Mouse (Mus musculus) forebrain, embryonic 11.5 days (tissue): ENCODE results near the gene Tspan13. TPM values are rescaled to one million over a fixed set of nuclear protein-coding genes. Genes with fewer than 3 reads are reported as not detected.

Experiments used
- ATAC-seq: fragments of 200-750 bp; cut with Nextera tagmentation; replicated peaks from 2 replicates; pipeline ENCODE4 v1.8.0; 2017; ENCODE audit warnings: moderate TSS enrichment; ENCODE audit not compliant: low FRiP score
- DNase-seq: peaks from one replicate; pipeline ENCODE4 v3.0.0-alpha.2; 2017; ENCODE audit warnings: low spot score
- H3K27ac ChIP-seq: fragments of 300-500 bp; sonication (generic); 2 replicates; pipeline ENCODE4 v1.5.1; 2014; ENCODE audit warnings: low read depth, low read length
- H3K27me3 ChIP-seq: fragments of 300-500 bp; sonication (generic); 2 replicates; pipeline ENCODE4 v1.6.1; 2014; ENCODE audit warnings: mild to moderate bottlenecking, low read length, mixed read lengths; ENCODE audit not compliant: control insufficient read depth, insufficient read depth
- H3K36me3 ChIP-seq: fragments of 300-500 bp; sonication (generic); 2 replicates; pipeline ENCODE4 v1.6.1; 2014; ENCODE audit warnings: mild to moderate bottlenecking, low read length, moderate library complexity, mixed read lengths; ENCODE audit not compliant: control insufficient read depth, insufficient read depth
- H3K4me1 ChIP-seq: fragments of 300-500 bp; sonication (generic); replicated peaks from 2 replicates; pipeline ENCODE4 v1.6.1; 2014; ENCODE audit warnings: low read length, mixed read lengths; ENCODE audit not compliant: control insufficient read depth, insufficient read depth
- H3K4me2 ChIP-seq: fragments of 300-500 bp; sonication (generic); 2 replicates; pipeline ENCODE4 v1.6.1; 2014; ENCODE audit warnings: low read depth, mild to moderate bottlenecking, low read length, moderate library complexity, mixed read lengths; ENCODE audit not compliant: severe bottlenecking
- H3K4me3 ChIP-seq: fragments of 300-500 bp; sonication (generic); 2 replicates; pipeline ENCODE4 v1.5.1; 2014; ENCODE audit warnings: low read depth, low read length
- H3K9ac ChIP-seq: fragments of 300-500 bp; sonication (generic); 2 replicates; pipeline ENCODE4 v1.6.1; 2014; ENCODE audit warnings: low read length
- H3K9me3 ChIP-seq: fragments of 300-500 bp; sonication (generic); 2 replicates; pipeline ENCODE4 v1.6.1; 2016; ENCODE audit warnings: low read length, mixed read lengths; ENCODE audit not compliant: control insufficient read depth
- WGBS: fragments of 180-500 bp; shearing (Covaris S2); extraction: QIAGEN DNeasy Blood & Tissue Kit; methylation state at CpG from one replicate; pipeline ENCODE4 v1.1.7; 2014; 5-methylcytosine and 5-hydroxymethylcytosine counted together
- polyA plus RNA-seq: library from polyadenylated mRNA; unstranded; fragments of >200 nt; fragmentation: Nextera tagmentation; extraction: Ambion mirVana; gene quantifications from 2 replicates; pipeline ENCODE4 v1.2.1, GENCODE M21; 2014

The Tspan13 gene
- polyA plus RNA-seq, 1 experiment from 2014 or later: 199 TPM

DNA sequence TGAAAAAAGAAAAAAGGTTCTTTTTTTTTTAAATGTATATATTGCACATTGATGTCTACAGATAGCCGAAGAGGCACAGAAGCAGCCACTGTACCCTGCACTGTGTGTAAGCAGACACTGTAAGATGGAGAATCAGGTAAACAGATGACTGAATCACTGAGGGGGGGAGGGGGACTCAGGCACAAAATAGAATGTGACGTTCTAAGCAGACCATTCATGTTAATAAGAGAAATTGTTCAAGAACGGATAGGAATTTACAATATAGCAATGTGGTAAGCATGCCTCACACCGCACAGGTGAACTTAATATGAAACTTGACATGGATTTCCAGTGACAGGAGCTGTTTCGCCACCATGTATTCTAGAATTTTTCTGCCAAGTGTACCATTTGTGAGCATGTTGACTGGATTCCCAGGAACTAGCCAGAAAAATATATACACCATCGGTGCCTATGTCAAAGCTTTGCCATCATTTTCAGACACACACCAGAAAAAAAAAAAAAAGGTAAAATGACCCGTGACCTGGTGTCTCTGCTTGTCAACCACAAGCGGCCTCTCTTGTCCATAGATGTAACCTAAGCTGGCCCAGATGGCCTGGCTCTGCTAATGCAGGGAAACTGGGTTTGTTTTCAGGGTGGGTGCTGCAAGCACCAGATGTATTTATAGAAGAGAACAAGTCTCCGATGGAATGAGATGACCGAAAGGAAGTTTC, 1.6 kb downstream of the Tspan13 start:
- Histone ChIP-seq H3K4me3 (peak overlapping the region; percentile 93), H3K9me3 (no peaks in the 10 kb centered on the region; the same call in 1 of the 2 replicates), H3K4me2 (peak overlapping the region; percentile 59), H3K27me3 (no peaks in the 10 kb centered on the region), H3K9ac (peak overlapping the region; percentile 28; the same call in 1 of the 2 replicates), H3K27ac (no peak overlapping the region), H3K36me3 (no peaks in the 10 kb centered on the region; the same call in 1 of the 2 replicates), H3K4me1 (no peaks in the 10 kb centered on the region; the same call in 1 of the 2 replicates)
- WGBS: 65% methylated on average over 10 of the region's 10 CpGs
- DNase-seq: no peak
- no peak for ATAC-seq

DNA sequence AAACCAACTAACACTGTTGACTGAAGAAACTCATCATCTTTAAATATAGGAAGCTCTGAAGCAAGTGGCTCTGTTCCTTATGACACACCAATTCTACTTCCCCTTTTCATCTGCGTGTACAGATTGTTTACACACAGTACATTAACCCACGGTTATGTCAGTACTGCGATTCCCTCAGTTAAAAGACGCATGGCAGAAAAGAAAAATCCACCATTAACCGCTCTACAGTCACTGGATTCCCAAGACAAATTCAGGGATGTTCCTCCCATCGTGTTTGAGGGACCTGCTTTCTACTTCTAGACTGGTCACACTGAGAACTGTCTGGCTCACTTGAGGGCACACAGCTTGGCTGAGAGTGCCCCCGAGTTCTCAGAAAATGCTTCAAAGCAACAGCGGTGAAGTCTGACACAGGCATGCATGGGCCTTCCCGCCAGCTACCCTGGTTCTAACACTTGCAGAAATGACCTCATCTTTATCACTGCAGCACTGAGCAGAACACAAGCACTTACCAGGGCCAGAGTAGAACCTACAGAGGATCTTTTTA, 2.7 kb downstream of the Tspan13 start:
- no peaks in the 10 kb centered on the region; the same call in 1 of the 2 replicates for H3K36me3 ChIP-seq
- no peak overlapping the region for H3K27ac ChIP-seq
- no peak overlapping the region for H3K4me3 ChIP-seq
- no peaks in the 10 kb centered on the region; the same call in 1 of the 2 replicates for H3K4me1 ChIP-seq
- DNase-seq: no peak
- 85% methylated on average over 9 of the region's 9 CpGs for WGBS
- ATAC-seq: no peak
- 0 out of 2 replicates have a peak overlapping the region, but pooled peaks have one; percentile 8 for H3K4me2 ChIP-seq
- no peaks in the 10 kb centered on the region; the same call in 1 of the 2 replicates for H3K9me3 ChIP-seq
- no peak overlapping the region for H3K9ac ChIP-seq
- no peaks in the 10 kb centered on the region for H3K27me3 ChIP-seq

DNA sequence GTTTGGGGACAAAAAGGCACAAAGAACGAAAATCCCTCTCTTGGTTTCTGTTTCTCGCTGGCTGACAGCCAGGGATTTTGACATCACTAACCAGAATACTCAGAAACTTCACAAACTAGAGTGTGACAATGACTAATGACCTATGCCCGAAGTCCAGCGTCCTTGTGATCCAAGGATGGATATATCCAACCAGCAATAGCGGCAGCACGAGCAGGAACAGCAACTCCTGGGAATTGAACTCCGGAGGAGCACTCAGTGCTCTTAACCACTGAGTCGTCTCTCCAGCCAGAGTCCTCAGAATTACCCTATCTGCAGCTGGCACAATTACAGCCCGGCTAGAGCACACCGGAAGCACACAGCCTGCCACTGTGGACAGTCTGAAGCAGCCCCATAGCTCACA, 5.5 kb downstream of the Tspan13 start:
- H3K4me2 ChIP-seq: no peak overlapping the region
- 95% methylated on average over 10 of the region's 10 CpGs for WGBS
- no peak overlapping the region for H3K9ac ChIP-seq
- no peak for DNase-seq
- no peak for ATAC-seq
- no peaks in the 10 kb centered on the region for H3K27me3 ChIP-seq
- no peak overlapping the region for H3K27ac ChIP-seq
- H3K4me3 ChIP-seq: no peak overlapping the region
- no peaks in the 10 kb centered on the region; the same call in 1 of the 2 replicates for H3K9me3 ChIP-seq
- H3K4me1 ChIP-seq: no peaks in the 10 kb centered on the region; the same call in 1 of the 2 replicates
- no peaks in the 10 kb centered on the region; the same call in 1 of the 2 replicates for H3K36me3 ChIP-seq

DNA sequence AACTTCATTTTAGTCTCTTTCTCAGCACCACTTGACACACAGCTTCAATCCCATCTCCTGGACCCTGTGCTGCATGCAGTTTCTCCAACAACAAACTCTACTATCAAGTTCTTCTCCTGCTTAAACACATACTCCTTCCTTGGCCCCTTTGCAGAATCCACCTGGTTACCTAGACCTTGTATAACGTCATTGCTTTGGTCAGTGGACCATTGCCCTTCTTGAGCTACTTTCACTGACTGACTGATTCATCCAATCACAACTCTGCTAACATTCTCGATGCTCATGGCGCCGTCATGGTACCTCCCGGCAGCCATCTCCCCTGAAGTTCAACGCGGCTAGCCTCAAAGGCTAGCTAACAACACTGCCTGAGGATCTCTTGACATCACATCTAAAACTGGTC, 6.2 kb downstream of the Tspan13 start:
- DNase-seq (no peak), ATAC-seq (no peak)
- H3K36me3 ChIP-seq: no peaks in the 10 kb centered on the region; the same call in 1 of the 2 replicates
- no peak overlapping the region for H3K9ac ChIP-seq
- no peak overlapping the region for H3K4me3 ChIP-seq
- no peak overlapping the region for H3K4me2 ChIP-seq
- no peaks in the 10 kb centered on the region; the same call in 1 of the 2 replicates for H3K4me1 ChIP-seq
- 96% methylated on average over 7 of the region's 7 CpGs for WGBS
- H3K9me3 ChIP-seq: no peaks in the 10 kb centered on the region; the same call in 1 of the 2 replicates
- no peaks in the 10 kb centered on the region for H3K27me3 ChIP-seq
- H3K27ac ChIP-seq: no peak overlapping the region

DNA sequence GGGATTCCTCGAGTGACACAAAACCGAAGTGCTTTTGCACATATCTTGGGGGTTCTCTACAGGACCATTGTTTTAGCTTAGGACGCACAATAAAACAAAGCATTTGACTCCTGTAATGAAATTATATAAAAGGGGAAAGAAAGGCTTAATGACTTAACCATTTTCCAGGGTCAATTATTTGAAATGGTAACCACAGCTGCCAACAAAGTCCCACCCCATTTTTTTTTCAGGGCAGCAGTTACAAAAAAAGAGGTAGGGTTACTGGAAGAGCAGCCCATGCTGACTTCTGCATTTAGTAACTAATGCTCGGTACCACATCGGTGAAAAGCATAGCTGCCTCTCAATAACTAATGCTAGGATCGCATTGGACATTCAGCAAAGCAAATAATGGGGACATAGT, 6.8 kb downstream of the Tspan13 start:
- no peak overlapping the region for H3K4me2 ChIP-seq
- H3K27ac ChIP-seq: no peak overlapping the region
- no peaks in the 10 kb centered on the region for H3K27me3 ChIP-seq
- no peak overlapping the region for H3K4me3 ChIP-seq
- no peak overlapping the region for H3K9ac ChIP-seq
- H3K36me3 ChIP-seq: no peaks in the 10 kb centered on the region; the same call in 1 of the 2 replicates
- ATAC-seq: no peak
- no peaks in the 10 kb centered on the region for H3K4me1 ChIP-seq
- no peak for DNase-seq
- H3K9me3 ChIP-seq: no peaks in the 10 kb centered on the region; the same call in 1 of the 2 replicates
- 95% methylated on average over 6 of the region's 6 CpGs for WGBS

DNA sequence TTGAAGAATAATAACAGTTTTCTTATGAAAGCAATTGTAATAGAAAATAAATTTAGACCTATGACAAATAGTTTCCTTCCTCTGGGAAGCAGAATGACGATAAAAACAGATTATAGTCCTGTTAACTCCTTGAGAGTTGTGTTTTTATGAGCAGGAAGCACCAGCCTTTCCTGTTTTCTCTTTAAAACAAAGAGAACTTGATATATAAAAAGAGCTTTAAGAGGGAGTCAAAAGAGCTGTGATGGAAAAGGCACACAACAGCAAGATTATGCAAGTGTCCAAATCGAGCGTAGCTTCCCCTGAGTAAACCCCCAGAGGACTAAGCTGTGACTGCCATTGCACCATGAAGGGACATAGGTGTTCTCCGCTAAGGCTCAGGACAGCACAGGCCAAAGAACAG, 9.9 kb downstream of the Tspan13 start:
- Histone ChIP-seq H3K36me3 (no peaks in the 10 kb centered on the region; the same call in 1 of the 2 replicates), H3K4me3 (no peak overlapping the region), H3K4me2 (no peak overlapping the region), H3K4me1 (no peaks in the 10 kb centered on the region), H3K27ac (no peak overlapping the region), H3K9me3 (no peaks in the 10 kb centered on the region; the same call in 1 of the 2 replicates), H3K9ac (no peak overlapping the region), H3K27me3 (no peaks in the 10 kb centered on the region)
- no peak for ATAC-seq
- DNase-seq: no peak
- 81% methylated on average over 4 of the region's 4 CpGs for WGBS

DNA sequence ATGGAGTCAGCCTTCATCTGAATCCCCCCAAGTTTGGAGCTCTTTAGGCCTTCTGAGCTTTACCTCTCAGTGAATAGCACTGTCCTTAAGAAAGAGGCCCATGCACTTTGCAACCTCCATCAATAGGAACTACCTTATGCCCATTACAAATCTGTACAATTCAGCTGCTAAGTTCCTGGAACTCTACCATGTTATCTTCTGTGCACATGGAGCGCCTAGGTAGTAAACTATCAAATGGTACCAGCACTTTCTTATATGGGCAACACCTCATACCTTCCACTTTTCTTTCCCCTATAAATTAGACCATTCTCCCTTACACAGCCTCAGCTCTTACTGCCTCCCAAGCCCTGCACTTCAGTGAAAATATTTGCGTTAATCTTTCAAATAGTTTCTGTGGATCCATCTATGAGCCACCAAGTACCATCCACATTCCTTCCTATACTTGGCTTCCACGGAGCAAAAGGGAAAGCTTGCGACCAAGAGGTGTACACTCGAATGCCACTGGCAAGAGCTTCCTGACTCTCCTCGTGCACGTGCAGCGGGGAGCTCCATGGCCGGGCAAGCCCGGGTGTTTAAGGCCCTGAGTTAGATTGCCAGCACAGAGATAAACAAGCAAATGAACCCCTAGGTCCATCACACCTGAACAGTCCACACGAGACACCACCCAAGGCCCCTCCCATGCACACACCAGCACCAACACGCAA, 11.5 kb downstream of the Tspan13 start:
- DNase-seq (no peak), ATAC-seq (no peak)
- no peaks in the 10 kb centered on the region for H3K4me1 ChIP-seq
- no peaks in the 10 kb centered on the region for H3K27me3 ChIP-seq
- no peak overlapping the region for H3K4me3 ChIP-seq
- no peak overlapping the region for H3K4me2 ChIP-seq
- H3K36me3 ChIP-seq: no peaks in the 10 kb centered on the region; the same call in 1 of the 2 replicates
- H3K9me3 ChIP-seq: no peaks in the 10 kb centered on the region; the same call in 1 of the 2 replicates
- H3K27ac ChIP-seq: no peak overlapping the region
- H3K9ac ChIP-seq: no peak overlapping the region
- WGBS: 93% methylated on average over 12 of the region's 12 CpGs

DNA sequence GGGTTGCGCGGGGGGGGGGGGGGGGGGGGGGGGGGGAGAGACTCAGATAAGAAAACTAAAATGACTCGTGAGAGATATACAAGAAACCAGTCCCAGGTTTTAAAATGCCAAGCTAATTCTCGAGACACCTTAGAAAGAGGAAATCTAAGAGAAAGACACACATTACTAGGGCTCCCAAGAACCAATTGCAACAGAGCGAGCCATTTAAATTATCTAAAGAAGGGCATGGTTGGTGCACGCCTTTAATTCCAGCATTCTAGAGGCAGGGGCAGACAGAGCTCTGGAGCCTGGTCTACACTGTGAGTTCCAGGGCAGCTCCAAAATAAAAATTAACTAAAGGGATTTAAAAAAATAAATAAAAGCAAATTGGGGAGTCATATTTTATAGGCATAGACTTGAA, 12.6 kb downstream of the Tspan13 start:
- no peak for ATAC-seq
- Histone ChIP-seq H3K27me3 (no peaks in the 10 kb centered on the region), H3K9me3 (no peaks in the 10 kb centered on the region; the same call in 1 of the 2 replicates), H3K9ac (no peak overlapping the region), H3K4me2 (no peak overlapping the region), H3K27ac (no peak overlapping the region), H3K4me1 (no peaks in the 10 kb centered on the region), H3K4me3 (no peak overlapping the region), H3K36me3 (no peaks in the 10 kb centered on the region; the same call in 1 of the 2 replicates)
- WGBS: 83% methylated on average over 4 of the region's 6 CpGs
- DNase-seq: no peak
